Mouse (Mus musculus): Measurements from ENCODE around the gene Bnip3. TPM values are rescaled to one million over a fixed set of nuclear protein-coding genes. Genes with fewer than 3 reads are reported as not detected.
A peak's percentile ranks its signal among the peaks of the same experiment; 100 is the strongest.

Bnip3 gene
- 275 and 332 TPM in 2 replicates for total RNA-seq (2014; fragmentation: Nextera tagmentation)
- 392 and 430 TPM in 2 replicates for total RNA-seq (2017)
- 128 and 131 TPM in 2 replicates for polyA plus RNA-seq (2012)

- H3K4me3 ChIP-seq (ENCODE audit: low read depth, low read length): peak within 1 kb of the TSS; percentile 99
- no peaks in the 10 kb centered on the region for H3K9me3 ChIP-seq (replicated peaks)
- peaks cover 5% of the 10 kb centered on the region; the same call in 1 of the 2 replicates for H3K27me3 ChIP-seq (ENCODE audit: insufficient read depth, low read length)
- peaks cover 29% of the 10 kb centered on the region for H3K36me3 ChIP-seq (replicated peaks)
- DNase-seq (ENCODE audit: low spot score) (peak; percentile 88), ATAC-seq (ENCODE audit: extremely low read depth, insufficient number of reproducible peaks, low FRiP score, poor library complexity, severe bottlenecking) (peak; percentile 90)
- peaks cover 51% of the 10 kb centered on the region for H3K4me1 ChIP-seq (ENCODE audit: insufficient read depth, low read depth, low read length)
- no peak for TF ChIP-seq CTCF (IDR thresholded peaks at IDR 0.05; ENCODE audit: low read depth, low read length)
- no peak for TF ChIP-seq TAL1 (conservative IDR thresholded peaks at IDR 0.05; ENCODE audit: low read depth, low read length)
- no peak for TF ChIP-seq GATA2 (IDR thresholded peaks at IDR 0.05; ENCODE audit: borderline replicate concordance, low read depth, low read length)
- TF ChIP-seq GATA1 (IDR thresholded peaks at IDR 0.05; ENCODE audit: borderline replicate concordance, low read length): no peak
- TF ChIP-seq POLR2AphosphoS5 (IDR thresholded peaks at IDR 0.05; ENCODE audit: insufficient replicate concordance, low read depth, low read length): no peak
These were observed at the start of gene Bnip3 for GRCm38 (mm10) chr7:138909277-138910192. Bnip3 (minus strand) TSS chr7:138909519.

GRCm38 (mm10) chr7:138957106-138957505, 47.8 kb upstream of the Bnip3 start:
- Histone ChIP-seq H3K4me3 (ENCODE audit: low read depth, low read length) (no peak overlapping the region), H3K4me1 (ENCODE audit: insufficient read depth, low read depth, low read length) (no peaks in the 10 kb centered on the region), H3K9me3 (replicated peaks) (peaks cover 14% of the 10 kb centered on the region), H3K36me3 (replicated peaks) (no peaks in the 10 kb centered on the region), H3K27me3 (ENCODE audit: insufficient read depth, low read length) (no peaks in the 10 kb centered on the region)
- TF ChIP-seq POLR2AphosphoS5 (IDR thresholded peaks at IDR 0.05; ENCODE audit: insufficient replicate concordance, low read depth, low read length) (no peak), TAL1 (conservative IDR thresholded peaks at IDR 0.05; ENCODE audit: low read depth, low read length) (no peak), GATA1 (IDR thresholded peaks at IDR 0.05; ENCODE audit: borderline replicate concordance, low read length) (no peak), GATA2 (IDR thresholded peaks at IDR 0.05; ENCODE audit: borderline replicate concordance, low read depth, low read length) (no peak), CTCF (IDR thresholded peaks at IDR 0.05; ENCODE audit: low read depth, low read length) (no peak)
- ATAC-seq (ENCODE audit: extremely low read depth, insufficient number of reproducible peaks, low FRiP score, poor library complexity, severe bottlenecking): no peak
- no peak for DNase-seq (ENCODE audit: low spot score)

- Histone ChIP-seq H3K4me1 (ENCODE audit: insufficient read depth, low read depth, low read length) (no peaks in the 10 kb centered on the region), H3K4me3 (ENCODE audit: low read depth, low read length) (no peak overlapping the region), H3K36me3 (replicated peaks) (no peaks in the 10 kb centered on the region), H3K27me3 (ENCODE audit: insufficient read depth, low read length) (no peaks in the 10 kb centered on the region), H3K9me3 (replicated peaks) (peaks cover 10% of the 10 kb centered on the region)
- DNase-seq (ENCODE audit: low spot score): no peak
- TF ChIP-seq POLR2AphosphoS5 (IDR thresholded peaks at IDR 0.05; ENCODE audit: insufficient replicate concordance, low read depth, low read length): no peak
- ATAC-seq (ENCODE audit: extremely low read depth, insufficient number of reproducible peaks, low FRiP score, poor library complexity, severe bottlenecking): no peak
These were observed 46.5 kb upstream of the Bnip3 start for GRCm38 (mm10) chr7:138955787-138956186.

- Histone ChIP-seq H3K4me3 (ENCODE audit: low read depth, low read length) (no peak overlapping the region), H3K9me3 (replicated peaks) (0 out of 2 replicates have a peak, but pooled peaks cover 2% of the 10 kb centered on the region), H3K27me3 (ENCODE audit: insufficient read depth, low read length) (no peaks in the 10 kb centered on the region), H3K4me1 (ENCODE audit: insufficient read depth, low read depth, low read length) (no peaks in the 10 kb centered on the region), H3K36me3 (replicated peaks) (no peaks in the 10 kb centered on the region)
- no peak for TF ChIP-seq GATA1 (IDR thresholded peaks at IDR 0.05; ENCODE audit: borderline replicate concordance, low read length)
- TF ChIP-seq CTCF (IDR thresholded peaks at IDR 0.05; ENCODE audit: low read depth, low read length): no peak
- no peak for TF ChIP-seq TAL1 (conservative IDR thresholded peaks at IDR 0.05; ENCODE audit: low read depth, low read length)
- no peak for TF ChIP-seq GATA2 (IDR thresholded peaks at IDR 0.05; ENCODE audit: borderline replicate concordance, low read depth, low read length)
- no peak for TF ChIP-seq POLR2AphosphoS5 (IDR thresholded peaks at IDR 0.05; ENCODE audit: insufficient replicate concordance, low read depth, low read length)
- ATAC-seq (ENCODE audit: extremely low read depth, insufficient number of reproducible peaks, low FRiP score, poor library complexity, severe bottlenecking) (no peak), DNase-seq (ENCODE audit: low spot score) (no peak)
These were observed 39.0 kb upstream of the Bnip3 start for GRCm38 (mm10) chr7:138948309-138948708.

- Histone ChIP-seq H3K27me3 (ENCODE audit: insufficient read depth, low read length) (no peaks in the 10 kb centered on the region), H3K4me1 (ENCODE audit: insufficient read depth, low read depth, low read length) (no peaks in the 10 kb centered on the region), H3K4me3 (ENCODE audit: low read depth, low read length) (no peak overlapping the region), H3K36me3 (replicated peaks) (no peaks in the 10 kb centered on the region), H3K9me3 (replicated peaks) (0 out of 2 replicates have a peak, but pooled peaks cover 2% of the 10 kb centered on the region)
- ATAC-seq (ENCODE audit: extremely low read depth, insufficient number of reproducible peaks, low FRiP score, poor library complexity, severe bottlenecking) (no peak), DNase-seq (ENCODE audit: low spot score) (no peak)
- no peak for TF ChIP-seq CTCF (IDR thresholded peaks at IDR 0.05; ENCODE audit: low read depth, low read length)
- no peak for TF ChIP-seq GATA1 (IDR thresholded peaks at IDR 0.05; ENCODE audit: borderline replicate concordance, low read length)
- TF ChIP-seq TAL1 (conservative IDR thresholded peaks at IDR 0.05; ENCODE audit: low read depth, low read length): no peak
- no peak for TF ChIP-seq GATA2 (IDR thresholded peaks at IDR 0.05; ENCODE audit: borderline replicate concordance, low read depth, low read length)
- no peak for TF ChIP-seq POLR2AphosphoS5 (IDR thresholded peaks at IDR 0.05; ENCODE audit: insufficient replicate concordance, low read depth, low read length)
These were observed 38.4 kb upstream of the Bnip3 start for GRCm38 (mm10) chr7:138947741-138948140.

GRCm38 (mm10) chr7:138945668-138946067, 36.3 kb upstream of the Bnip3 start:
- TF ChIP-seq GATA1 (IDR thresholded peaks at IDR 0.05; ENCODE audit: borderline replicate concordance, low read length) (no peak), CTCF (IDR thresholded peaks at IDR 0.05; ENCODE audit: low read depth, low read length) (no peak), GATA2 (IDR thresholded peaks at IDR 0.05; ENCODE audit: borderline replicate concordance, low read depth, low read length) (no peak), POLR2AphosphoS5 (IDR thresholded peaks at IDR 0.05; ENCODE audit: insufficient replicate concordance, low read depth, low read length) (no peak), TAL1 (conservative IDR thresholded peaks at IDR 0.05; ENCODE audit: low read depth, low read length) (no peak)
- no peaks in the 10 kb centered on the region for H3K27me3 ChIP-seq (ENCODE audit: insufficient read depth, low read length)
- no peaks in the 10 kb centered on the region for H3K4me1 ChIP-seq (ENCODE audit: insufficient read depth, low read depth, low read length)
- no peak for ATAC-seq (ENCODE audit: extremely low read depth, insufficient number of reproducible peaks, low FRiP score, poor library complexity, severe bottlenecking)
- H3K36me3 ChIP-seq (replicated peaks): no peaks in the 10 kb centered on the region
- peaks cover 10% of the 10 kb centered on the region for H3K9me3 ChIP-seq (replicated peaks)
- H3K4me3 ChIP-seq (ENCODE audit: low read depth, low read length): no peak overlapping the region
- DNase-seq (ENCODE audit: low spot score): no peak

Data from G1E (cell line).